In genomic region chr13:10045651-10046350, GRCm38 (mm10) we compare ENCODE assay signal across 11 mouse cellular contexts.
DNase-seq lines count a peak whose midpoint lies in the region; ATAC-seq lines count a peak whose summit lies in the region.
"Had no signal": no experiment of that assay in that cellular context is flagged by ENCODE, and none has a peak within 500 bp of the region (broad histone marks: within the 10 kb centered on the region; RNA-seq: fewer than 3 reads in every experiment).

No protein-coding gene starts in this region.

- H3K4me2 ChIP-seq in intestine, embryonic 16.5 days (ENCODE audit: low read depth, low read length), result no peak overlapping the region
- peak overlapping the region; percentile 19 for H3K4me2 ChIP-seq in lung, embryonic 16.5 days (ENCODE audit: low read depth, low read length)

- H3K4me3 ChIP-seq in intestine, embryonic 16.5 days (ENCODE audit: low read length), result no peak overlapping the region
- H3K4me3 ChIP-seq in lung, embryonic 16.5 days (ENCODE audit: low read length), result no peak overlapping the region
- H3K4me3 ChIP-seq: heart, adult 2 months had no signal

- no peaks in the 10 kb centered on the region for H3K36me3 ChIP-seq in intestine, embryonic 16.5 days (ENCODE audit: control insufficient read depth, insufficient read depth, low read length)
- H3K36me3 ChIP-seq in lung, embryonic 16.5 days (ENCODE audit: control insufficient read depth, insufficient read depth, low read length), result no peaks in the 10 kb centered on the region

- ATAC-seq in intestine, embryonic 16.5 days, result peak; percentile 79
- ATAC-seq in lung, embryonic 16.5 days (ENCODE audit: low read depth), result peak; percentile 87
- ATAC-seq: activated CD4-positive, CD25-positive, alpha-beta regulatory T cell, adult 4 months had no signal

- no peaks in the 10 kb centered on the region for H3K27me3 ChIP-seq in intestine, embryonic 16.5 days (replicated peaks; ENCODE audit: control insufficient read depth, insufficient read depth, low read length)
- no peaks in the 10 kb centered on the region for H3K27me3 ChIP-seq in lung, embryonic 16.5 days (ENCODE audit: control insufficient read depth, insufficient read depth, low read depth, low read length)

- peaks cover 4% of the 10 kb centered on the region; the same call in 1 of the 2 replicates for H3K4me1 ChIP-seq in intestine, embryonic 16.5 days (ENCODE audit: control insufficient read depth, insufficient read depth, low read length)
- peaks cover 3% of the 10 kb centered on the region for H3K4me1 ChIP-seq in lung, embryonic 16.5 days (replicated peaks; ENCODE audit: control insufficient read depth, insufficient read depth, low read length)

- 62% methylated on average over 7 of the region's 7 CpGs for WGBS in intestine, embryonic 16.5 days
- WGBS in lung, embryonic 16.5 days, result 48% methylated on average over 7 of the region's 7 CpGs

- H3K27ac ChIP-seq in intestine, embryonic 16.5 days (ENCODE audit: low read length), result no peak overlapping the region
- H3K27ac ChIP-seq in lung, embryonic 16.5 days (ENCODE audit: low read length), result peak overlapping the region; percentile 67
- H3K27ac ChIP-seq: heart, adult 2 months had no signal

- no peaks in the 10 kb centered on the region for H3K9me3 ChIP-seq in intestine, embryonic 16.5 days (ENCODE audit: control insufficient read depth, low read length)
- H3K9me3 ChIP-seq in lung, embryonic 16.5 days (ENCODE audit: control insufficient read depth, low read length), result no peaks in the 10 kb centered on the region

- H3K9ac ChIP-seq in intestine, embryonic 16.5 days (ENCODE audit: low read depth, low read length), result no peak overlapping the region
- H3K9ac ChIP-seq in lung, embryonic 16.5 days (ENCODE audit: low read length), result no peak overlapping the region

- DNase-seq in gastrocnemius, adult 18-20 months (ENCODE audit: low spot score), result peak; percentile 6
- DNase-seq in gastrocnemius, postnatal 4 days (ENCODE audit: low spot score in 2 of 2), result no peak
- DNase-seq in heart, adult 9 months (ENCODE audit: low spot score in 2 of 2), result peak; percentile 24 to 29
- DNase-seq in B cell, adult 2 months, result no peak
- no peak for DNase-seq in thymus, postnatal 0 days (ENCODE audit: low spot score)
- no peak for DNase-seq in ovary, postnatal 10 days (ENCODE audit: low spot score)
- DNase-seq: right cerebral cortex, postnatal 14 days had no signal

Comparison
In these comparisons a context has a peak if more than half of its experiments do, and no peak if none do; other contexts are left out.
1. DNase-seq: peak in gastrocnemius, adult 18-20 months (single experiment) and heart, adult 9 months (2 of 2); none in gastrocnemius, postnatal 4 days (0 of 2), B cell, adult 2 months (0 of 2), thymus, postnatal 0 days (single experiment) and ovary, postnatal 10 days (single experiment).